Mouse (Mus musculus): ENCODE results near the gene Trhr2. TPM values are rescaled to one million over a fixed set of nuclear protein-coding genes. Genes with fewer than 3 reads are reported as not detected.
A peak's percentile ranks its signal among the peaks of the same experiment; 100 is the strongest.

The Trhr2 gene
- polyA plus RNA-seq, 1 experiment from 2014 or later: not detected

DNA sequence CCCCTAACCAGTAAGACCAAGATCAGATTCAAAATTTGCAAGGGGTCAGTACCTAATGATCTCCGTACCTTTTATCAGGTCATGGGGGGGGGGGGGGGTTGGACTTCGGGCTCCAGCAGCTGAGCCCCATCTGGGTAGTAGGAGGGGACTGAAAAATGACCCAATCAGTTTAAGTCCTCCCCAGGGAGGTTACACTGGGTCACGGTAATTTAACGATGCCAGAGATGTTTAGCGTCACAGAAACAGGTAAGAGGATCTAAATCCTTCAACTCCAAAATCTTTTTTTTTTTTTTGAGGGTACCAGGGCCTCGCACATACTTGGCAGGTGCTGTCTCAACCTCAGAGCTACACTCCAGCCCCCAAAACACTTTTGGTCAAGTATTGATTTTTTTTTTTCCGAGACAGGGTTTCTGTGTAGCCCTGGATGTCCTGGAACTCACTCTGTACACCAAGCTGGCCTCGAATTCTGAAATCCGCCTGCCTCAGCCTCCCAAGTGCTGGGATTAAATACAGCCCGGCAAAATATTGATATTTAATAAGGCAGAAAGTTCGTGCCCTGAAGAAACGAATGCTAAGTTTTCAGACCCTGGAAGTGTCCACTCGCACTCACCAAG, 15.3 kb upstream of the Trhr2 start:
- Histone ChIP-seq H3K36me3 (peaks cover 18% of the 10 kb centered on the region), H3K4me3 (peak overlapping the region; percentile 70), H3K9ac (peak overlapping the region; percentile 53), H3K4me1 (replicated peaks) (peaks cover 26% of the 10 kb centered on the region), H3K9me3 (replicated peaks) (no peaks in the 10 kb centered on the region), H3K27ac (ENCODE audit: poor library complexity, severe bottlenecking) (0 out of 2 replicates have a peak overlapping the region, but pooled peaks have one; percentile 34), H3K4me2 (peak overlapping the region; percentile 89), H3K27me3 (replicated peaks) (no peaks in the 10 kb centered on the region)
- WGBS: 21% methylated on average over 13 of the region's 13 CpGs
- 0 out of 2 replicates have a peak, but pooled peaks have one; percentile 0 for ATAC-seq (ENCODE audit: insufficient number of reproducible peaks, low FRiP score)

DNA sequence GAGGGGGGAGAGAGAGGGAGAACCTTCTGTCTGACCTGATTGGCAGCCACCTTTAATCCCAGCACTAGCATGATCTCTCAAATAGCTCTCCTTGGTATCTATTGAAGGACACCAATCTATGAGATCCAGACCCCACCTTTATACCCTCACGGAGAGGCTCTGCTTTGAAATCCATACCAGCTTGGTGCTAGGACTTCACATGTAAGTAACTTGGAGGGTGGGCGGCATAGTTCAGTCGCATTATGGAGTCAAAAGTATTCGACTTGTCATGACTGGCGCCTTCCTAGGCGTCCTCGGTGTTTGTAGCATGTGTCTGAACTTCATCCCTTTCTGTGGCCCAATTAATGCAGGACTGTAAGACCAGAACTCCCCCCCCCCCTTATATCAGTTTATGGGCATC, 14.8 kb upstream of the Trhr2 start:
- Histone ChIP-seq H3K36me3 (peaks cover 16% of the 10 kb centered on the region), H3K27me3 (replicated peaks) (no peaks in the 10 kb centered on the region), H3K27ac (ENCODE audit: poor library complexity, severe bottlenecking) (no peak overlapping the region), H3K9me3 (replicated peaks) (no peaks in the 10 kb centered on the region), H3K4me3 (peak overlapping the region; percentile 70; the same call in 1 of the 2 replicates), H3K9ac (no peak overlapping the region), H3K4me1 (replicated peaks) (peaks cover 29% of the 10 kb centered on the region), H3K4me2 (peak overlapping the region; percentile 89; the same call in 1 of the 2 replicates)
- WGBS: 84% methylated on average over 7 of the region's 7 CpGs
- ATAC-seq (ENCODE audit: insufficient number of reproducible peaks, low FRiP score): no peak

DNA sequence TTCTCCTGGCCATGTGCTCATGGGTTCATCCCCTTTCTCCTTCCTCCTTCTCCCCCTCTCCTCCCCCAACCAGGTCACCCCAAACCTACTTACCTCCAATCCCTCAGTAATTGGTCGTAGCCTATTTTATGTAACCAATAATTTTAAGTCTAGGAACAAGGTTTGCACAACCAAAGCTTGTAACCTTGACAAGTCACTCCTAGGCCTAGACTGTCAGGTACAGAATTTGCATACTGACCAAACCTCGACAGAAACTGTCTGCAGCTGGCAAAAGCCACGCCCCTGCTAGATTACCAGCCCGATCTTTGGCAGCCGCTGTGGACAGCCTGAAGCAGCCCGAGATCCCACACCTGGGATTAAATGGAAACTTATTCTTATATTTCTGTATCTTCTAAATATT, 11.2 kb upstream of the Trhr2 start:
- 60% methylated on average over 6 of the region's 6 CpGs for WGBS
- no peak overlapping the region for H3K27ac ChIP-seq (ENCODE audit: poor library complexity, severe bottlenecking)

GRCm38 (mm10) chr8:122369665-122370064, 9.1 kb upstream of the Trhr2 start:
- no peak overlapping the region for H3K27ac ChIP-seq (ENCODE audit: poor library complexity, severe bottlenecking)
- 15% methylated on average over 9 of the region's 9 CpGs for WGBS
- H3K9ac ChIP-seq: no peak overlapping the region
- no peaks in the 10 kb centered on the region for H3K27me3 ChIP-seq (replicated peaks)
- H3K4me2 ChIP-seq: 0 out of 2 replicates have a peak overlapping the region, but pooled peaks have one; percentile 9
- no peak overlapping the region for H3K4me3 ChIP-seq
- no peaks in the 10 kb centered on the region for H3K9me3 ChIP-seq (replicated peaks)
- peaks cover 31% of the 10 kb centered on the region for H3K4me1 ChIP-seq (replicated peaks)
- H3K36me3 ChIP-seq: no peaks in the 10 kb centered on the region
- ATAC-seq (ENCODE audit: insufficient number of reproducible peaks, low FRiP score): peak; percentile 52; the same call in 1 of the 2 replicates

More for the DNA sequence above, 11.2 kb upstream of the Trhr2 start:
- Histone ChIP-seq H3K4me1 (replicated peaks) (peaks cover 36% of the 10 kb centered on the region), H3K27me3 (replicated peaks) (no peaks in the 10 kb centered on the region), H3K4me2 (no peak overlapping the region), H3K9me3 (replicated peaks) (no peaks in the 10 kb centered on the region), H3K9ac (no peak overlapping the region), H3K4me3 (no peak overlapping the region), H3K36me3 (no peaks in the 10 kb centered on the region)
- no peak for ATAC-seq (ENCODE audit: insufficient number of reproducible peaks, low FRiP score)

DNA sequence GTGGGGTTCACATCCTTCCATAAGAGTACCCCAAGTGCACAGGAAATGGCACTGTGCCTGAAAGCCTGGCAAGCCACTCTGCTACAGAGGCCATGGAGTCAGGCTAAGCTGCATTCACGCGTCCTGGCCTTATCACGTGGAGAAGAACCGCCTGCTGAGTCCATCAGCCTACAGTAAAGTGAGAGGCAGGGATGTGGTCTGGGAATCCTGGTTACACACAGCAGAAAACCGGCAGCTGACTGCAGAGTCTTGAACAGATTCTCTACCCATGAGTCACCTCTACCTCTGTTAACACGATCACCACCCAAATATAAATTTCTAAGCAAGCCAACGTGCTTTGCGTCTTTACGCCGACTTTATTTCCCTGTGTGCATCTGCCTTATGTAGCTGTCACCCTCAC, 7.9 kb upstream of the Trhr2 start:
- Histone ChIP-seq H3K36me3 (no peaks in the 10 kb centered on the region), H3K9ac (no peak overlapping the region; the same call in 1 of the 2 replicates), H3K4me1 (replicated peaks) (peaks cover 31% of the 10 kb centered on the region), H3K4me2 (no peak overlapping the region), H3K27me3 (replicated peaks) (no peaks in the 10 kb centered on the region), H3K9me3 (replicated peaks) (no peaks in the 10 kb centered on the region), H3K4me3 (no peak overlapping the region), H3K27ac (ENCODE audit: poor library complexity, severe bottlenecking) (no peak overlapping the region; the same call in 1 of the 2 replicates)
- 44% methylated on average over 10 of the region's 10 CpGs for WGBS
- no peak for ATAC-seq (ENCODE audit: insufficient number of reproducible peaks, low FRiP score)

DNA sequence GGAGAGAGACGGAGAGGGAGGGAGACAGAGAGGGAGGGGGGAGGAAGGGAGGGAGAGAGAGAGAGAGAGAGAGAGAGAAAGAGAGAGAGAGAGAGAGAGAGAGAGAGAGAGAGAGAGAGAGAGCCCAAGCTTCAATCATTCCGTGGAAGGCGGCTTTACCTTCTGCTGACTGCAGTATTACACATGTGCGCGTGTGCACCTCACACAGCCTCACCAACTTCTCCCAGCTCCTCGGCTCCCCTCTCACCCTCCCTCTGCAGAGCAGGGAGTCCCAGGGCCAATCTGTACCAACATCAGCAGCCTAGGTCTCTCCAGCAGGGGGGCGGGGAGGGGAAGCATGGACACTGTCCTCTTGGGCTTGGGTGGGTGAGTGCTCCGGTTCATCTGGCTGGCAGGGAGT, 2.4 kb upstream of the Trhr2 start:
- ATAC-seq (ENCODE audit: insufficient number of reproducible peaks, low FRiP score): no peak
- Histone ChIP-seq H3K27ac (ENCODE audit: poor library complexity, severe bottlenecking) (no peak overlapping the region), H3K4me1 (replicated peaks) (peaks cover 2% of the 10 kb centered on the region; the same call in 1 of the 2 replicates), H3K36me3 (no peaks in the 10 kb centered on the region), H3K4me3 (no peak overlapping the region), H3K9ac (no peak overlapping the region), H3K4me2 (no peak overlapping the region), H3K9me3 (replicated peaks) (no peaks in the 10 kb centered on the region), H3K27me3 (replicated peaks) (peaks cover 15% of the 10 kb centered on the region)
- WGBS: 36% methylated on average over 8 of the region's 8 CpGs

- Histone ChIP-seq H3K36me3 (no peaks in the 10 kb centered on the region), H3K4me3 (no peak overlapping the region), H3K4me1 (replicated peaks) (no peaks in the 10 kb centered on the region; the same call in 1 of the 2 replicates), H3K27ac (ENCODE audit: poor library complexity, severe bottlenecking) (no peak overlapping the region), H3K4me2 (no peak overlapping the region), H3K27me3 (replicated peaks) (peaks cover 19% of the 10 kb centered on the region), H3K9ac (no peak overlapping the region), H3K9me3 (replicated peaks) (no peaks in the 10 kb centered on the region)
- no peak for ATAC-seq (ENCODE audit: insufficient number of reproducible peaks, low FRiP score)
- 51% methylated on average over 5 of the region's 5 CpGs for WGBS
Measured at GRCm38 (mm10) chr8:122362271-122362670, 1.7 kb upstream of the Trhr2 start.

- Histone ChIP-seq H3K27ac (ENCODE audit: poor library complexity, severe bottlenecking) (no peak overlapping the region), H3K4me1 (replicated peaks) (no peaks in the 10 kb centered on the region; the same call in 1 of the 2 replicates), H3K27me3 (replicated peaks) (peaks cover 31% of the 10 kb centered on the region), H3K36me3 (no peaks in the 10 kb centered on the region), H3K9me3 (replicated peaks) (no peaks in the 10 kb centered on the region), H3K9ac (no peak overlapping the region), H3K4me3 (no peak overlapping the region), H3K4me2 (no peak overlapping the region)
- ATAC-seq (ENCODE audit: insufficient number of reproducible peaks, low FRiP score): no peak
- 77% methylated on average over 15 of the region's 15 CpGs for WGBS
Measured at GRCm38 (mm10) chr8:122359111-122359775, 1.3 kb downstream of the Trhr2 start.

DNA sequence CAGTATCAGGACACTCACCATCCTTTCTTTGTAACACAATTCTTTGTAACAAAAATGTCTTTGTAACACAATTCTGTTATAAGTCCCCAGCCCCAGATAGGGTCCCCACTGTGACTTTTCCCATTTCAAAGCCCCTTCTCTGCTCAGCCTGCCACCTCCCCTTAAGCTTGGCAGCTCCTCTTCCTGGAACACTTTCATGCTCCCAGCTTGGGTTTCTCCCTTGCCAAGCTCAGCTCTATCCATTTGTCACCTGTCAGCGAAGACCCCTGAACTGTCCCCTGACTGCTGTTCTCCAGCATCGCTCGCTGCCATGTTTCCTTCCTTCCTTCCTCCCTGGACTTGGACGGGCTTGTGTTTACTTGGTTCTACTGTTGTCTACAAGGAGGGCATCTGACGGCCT, 2.9 kb downstream of the Trhr2 start:
- no peak overlapping the region for H3K4me2 ChIP-seq
- no peak overlapping the region for H3K9ac ChIP-seq
- H3K27ac ChIP-seq (ENCODE audit: poor library complexity, severe bottlenecking): no peak overlapping the region
- no peak for ATAC-seq (ENCODE audit: insufficient number of reproducible peaks, low FRiP score)
- peaks cover 31% of the 10 kb centered on the region for H3K27me3 ChIP-seq (replicated peaks)
- H3K9me3 ChIP-seq (replicated peaks): no peaks in the 10 kb centered on the region
- H3K4me3 ChIP-seq: no peak overlapping the region
- WGBS: 63% methylated on average over 5 of the region's 5 CpGs
- no peaks in the 10 kb centered on the region; the same call in 1 of the 2 replicates for H3K4me1 ChIP-seq (replicated peaks)
- H3K36me3 ChIP-seq: no peaks in the 10 kb centered on the region

DNA sequence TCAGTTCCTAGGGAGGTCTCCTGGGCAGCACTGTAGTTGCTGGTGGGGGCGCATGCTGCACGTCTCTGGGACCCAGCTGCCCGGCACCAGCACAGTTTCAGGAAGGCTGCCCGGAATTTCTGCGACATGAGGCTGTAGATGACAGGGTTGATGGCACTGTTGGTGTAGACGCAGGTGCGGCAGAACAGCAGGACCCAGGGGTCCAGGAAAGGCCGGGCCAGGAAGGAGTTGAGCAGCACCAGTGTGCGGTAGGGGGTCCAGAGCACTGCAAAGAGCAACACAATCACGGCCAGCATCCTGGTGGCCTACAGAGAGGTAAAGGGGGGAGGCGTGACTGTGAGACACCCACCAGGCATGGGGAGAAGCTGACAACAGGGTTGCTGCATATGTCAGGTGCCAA, 3.3 kb downstream of the Trhr2 start:
- WGBS: 56% methylated on average over 11 of the region's 11 CpGs
- Histone ChIP-seq H3K4me3 (no peak overlapping the region), H3K9ac (no peak overlapping the region), H3K27me3 (replicated peaks) (peaks cover 31% of the 10 kb centered on the region), H3K36me3 (no peaks in the 10 kb centered on the region), H3K4me1 (replicated peaks) (no peaks in the 10 kb centered on the region), H3K4me2 (no peak overlapping the region), H3K9me3 (replicated peaks) (no peaks in the 10 kb centered on the region), H3K27ac (ENCODE audit: poor library complexity, severe bottlenecking) (no peak overlapping the region)
- no peak for ATAC-seq (ENCODE audit: insufficient number of reproducible peaks, low FRiP score)
